11 mouse cellular contexts compared by ENCODE assay signal in the genomic region with DNA sequence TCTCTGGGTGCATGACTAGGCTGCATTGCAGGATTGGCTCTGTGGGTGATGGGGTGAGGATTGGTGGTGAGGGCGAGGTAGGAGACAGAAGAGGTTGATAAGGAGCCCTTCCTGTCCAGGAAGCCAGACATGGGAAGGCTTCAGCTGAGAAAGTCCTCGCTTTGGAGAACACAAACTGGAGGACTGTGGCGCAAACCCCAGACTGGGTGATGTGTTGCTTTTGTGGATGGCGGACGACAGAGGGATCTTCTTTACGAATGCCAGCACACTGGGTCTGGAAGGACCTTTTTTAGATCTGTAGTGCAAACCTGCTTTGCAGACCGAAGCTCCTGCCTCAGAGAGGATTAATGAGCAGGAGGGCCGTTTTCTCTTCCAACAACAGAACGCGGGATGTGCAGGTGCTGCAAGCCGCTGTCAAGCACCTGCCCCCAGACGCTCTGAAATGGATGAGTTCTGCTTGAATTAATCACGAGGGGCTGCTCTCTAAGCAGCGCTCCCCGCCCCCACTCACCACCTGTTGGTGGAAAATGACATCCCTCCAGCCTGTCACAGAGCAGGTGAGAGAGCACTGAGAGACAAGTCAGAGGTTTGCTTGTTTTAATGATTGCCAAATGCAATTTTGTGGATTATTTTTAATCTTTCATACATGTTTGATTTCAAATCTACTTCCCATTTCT.
DNase-seq lines count a peak whose midpoint lies in the region; ATAC-seq lines count a peak whose summit lies in the region.
"Had no signal": no experiment of that assay in that cellular context is flagged by ENCODE, and none has a peak within 500 bp of the region (broad histone marks: within the 10 kb centered on the region; RNA-seq: fewer than 3 reads in every experiment).

No protein-coding gene starts in this region.

- H3K4me2 ChIP-seq in hindbrain, embryonic 12.5 days (replicated peaks): 0 out of 2 replicates have a peak overlapping the region, but pooled peaks have one; percentile 21
- H3K4me2 ChIP-seq: lung, embryonic 15.5 days; neural tube, embryonic 12.5 days had no signal

- no peak overlapping the region for H3K4me3 ChIP-seq in hindbrain, embryonic 12.5 days
- H3K4me3 ChIP-seq: heart, adult 2 months; lung, embryonic 15.5 days; neural tube, embryonic 12.5 days had no signal

- no peaks in the 10 kb centered on the region for H3K9me3 ChIP-seq in hindbrain, embryonic 12.5 days (replicated peaks)
- H3K9me3 ChIP-seq: lung, embryonic 15.5 days; neural tube, embryonic 12.5 days had no signal

- H3K27me3 ChIP-seq in hindbrain, embryonic 12.5 days: no peaks in the 10 kb centered on the region
- H3K27me3 ChIP-seq: lung, embryonic 15.5 days; neural tube, embryonic 12.5 days had no signal

- no peak overlapping the region for H3K27ac ChIP-seq in hindbrain, embryonic 12.5 days
- H3K27ac ChIP-seq: heart, adult 2 months; lung, embryonic 15.5 days; neural tube, embryonic 12.5 days had no signal

- intact Hi-C loops in left cerebral cortex, postnatal 4 days (cut with DNase I): no loop called here

- 46% methylated on average over 15 of the region's 15 CpGs for WGBS in hindbrain, embryonic 12.5 days

- DNase-seq in cerebellum, adult 11 months: peak; percentile 32
- no peak for DNase-seq in cerebellum, adult 11-12 months
- DNase-seq in left cerebral cortex, postnatal 4 days: peak; percentile 47
- no peak for DNase-seq in left cerebral cortex, adult 11 months (ENCODE audit: low spot score)
- DNase-seq in right cerebral cortex, adult 2 months (ENCODE audit: low spot score in 2 of 2): peak; percentile 39 to 40
- no peak for DNase-seq in heart, adult 9 months (ENCODE audit: low spot score in 2 of 2)
- DNase-seq: heart, adult 2 months had no signal

- H3K36me3 ChIP-seq in hindbrain, embryonic 12.5 days: no peaks in the 10 kb centered on the region
- H3K36me3 ChIP-seq: lung, embryonic 15.5 days; neural tube, embryonic 12.5 days had no signal

- peaks cover 8% of the 10 kb centered on the region; the same call in 1 of the 2 replicates for H3K4me1 ChIP-seq in hindbrain, embryonic 12.5 days
- H3K4me1 ChIP-seq: lung, embryonic 15.5 days; neural tube, embryonic 12.5 days had no signal

- ATAC-seq in hindbrain, embryonic 12.5 days (ENCODE audit: low FRiP score): no peak
- no peak for ATAC-seq in erythroblast, adult 5-6 weeks (replicated peaks; ENCODE audit: low FRiP score, poor library complexity, severe bottlenecking)

- no peak overlapping the region for H3K9ac ChIP-seq in hindbrain, embryonic 12.5 days
- H3K9ac ChIP-seq: lung, embryonic 15.5 days; neural tube, embryonic 12.5 days had no signal

Comparison
In these comparisons a context has a peak if more than half of its experiments do, and no peak if none do; other contexts are left out.
1. DNase-seq: peak in cerebellum, adult 11 months (single experiment), left cerebral cortex, postnatal 4 days (single experiment) and right cerebral cortex, adult 2 months (2 of 2); none in cerebellum, adult 11-12 months (single experiment), left cerebral cortex, adult 11 months (single experiment) and heart, adult 9 months (0 of 2).